12 mouse cellular contexts compared by ENCODE assay signal in the genomic region with DNA sequence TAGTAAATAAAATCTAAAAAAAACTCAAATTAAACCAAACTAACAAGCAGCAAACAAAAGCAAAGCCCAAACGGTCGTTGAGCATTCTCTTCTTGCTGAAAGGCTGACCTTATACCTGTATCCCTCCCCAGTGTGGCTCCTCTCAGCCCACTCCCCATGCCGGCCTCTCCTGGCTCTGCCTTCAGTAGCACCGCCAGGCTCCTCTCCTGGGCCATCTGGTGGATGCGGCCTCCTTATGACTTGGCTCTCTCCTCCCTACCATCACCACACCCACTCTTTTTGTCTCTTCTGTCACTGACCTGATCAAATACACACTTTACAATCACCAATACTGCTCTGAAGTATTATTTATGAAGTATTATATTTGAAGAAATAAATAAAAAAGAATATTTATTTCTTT.
"Had no signal": no experiment of that assay in that cellular context is flagged by ENCODE, and none has a peak within 500 bp of the region (broad histone marks: within the 10 kb centered on the region; RNA-seq: fewer than 3 reads in every experiment).

No protein-coding gene starts in this region.

- H3K9me3 ChIP-seq: kidney, embryonic 15.5 days; limb, embryonic 12.5 days; midbrain, embryonic 12.5 days; stomach, embryonic 15.5 days had no signal

- H3K27ac ChIP-seq: kidney, embryonic 15.5 days; limb, embryonic 12.5 days; liver, embryonic 14.5 days; midbrain, embryonic 12.5 days; stomach, embryonic 15.5 days had no signal

- H3K27me3 ChIP-seq: kidney, embryonic 15.5 days; limb, embryonic 12.5 days; midbrain, embryonic 12.5 days; stomach, embryonic 15.5 days had no signal

- H3K36me3 ChIP-seq: midbrain, embryonic 12.5 days; stomach, embryonic 15.5 days had no signal

- DNase-seq: kidney, postnatal 14 days; liver; lung, adult 18-20 months; right cerebral cortex, adult 18-20 months; right cerebral cortex, postnatal 4 days; thymus, adult 2 months; thymus, postnatal 25 days had no signal

- H3K4me1 ChIP-seq: midbrain, embryonic 12.5 days had no signal

- H3K4me2 ChIP-seq: kidney, embryonic 15.5 days; limb, embryonic 12.5 days; midbrain, embryonic 12.5 days; stomach, embryonic 15.5 days had no signal

- H3K9ac ChIP-seq: kidney, embryonic 15.5 days; limb, embryonic 12.5 days; liver, embryonic 14.5 days; midbrain, embryonic 12.5 days; stomach, embryonic 15.5 days had no signal

- H3K4me3 ChIP-seq: kidney, embryonic 15.5 days; limb, embryonic 12.5 days; midbrain, embryonic 12.5 days; stomach, embryonic 15.5 days had no signal
